Mouse (Mus musculus) megakaryocyte, embryonic 14.5 days (primary cell): ENCODE measurements around the gene 1700012B09Rik.

Source experiments
- FLI1 ChIP-seq: IDR thresholded peaks from 2 replicates; pipeline ENCODE4 v1.6.1; 2012; ENCODE audit warnings: low read length, inconsistent platforms, mixed read lengths
- GATA1 ChIP-seq: IDR thresholded peaks from 3 replicates; pipeline ENCODE4 v1.6.1; 2012; ENCODE audit warnings: mixed read lengths, low read length, inconsistent platforms, borderline replicate concordance

- TF ChIP-seq GATA1 (no peak), FLI1 (no peak)
Measured at GRCm38 (mm10) chr9:14739498-14740150, 31.2 kb downstream of the 1700012B09Rik start.
